Mouse (Mus musculus): ENCODE data around the gene Id3.
"Not testable (repeated sequence)": the region's sequence is repeated elsewhere in the genome, so short reads cannot be mapped to it uniquely, and the experiment has no call there.

Gene Id3

GRCm38 (mm10) chr4:136143193-136143976 lies at the start of gene Id3:
Gene Id3 (plus strand): TSS chr4:136143497.
- peak; percentile 95 for DNase-seq (ENCODE audit: low read depth, low spot score)

- DNase-seq (ENCODE audit: low read depth, low spot score) = no peak
These were observed 48.6 kb upstream of the Id3 start for GRCm38 (mm10) chr4:136094519-136095219.

GRCm38 (mm10) chr4:136095490-136096105 lies 47.7 kb upstream of the Id3 start:
- DNase-seq (ENCODE audit: low read depth, low spot score) = peak; percentile 78

GRCm38 (mm10) chr4:136096446-136097113 lies 46.7 kb upstream of the Id3 start:
- DNase-seq (ENCODE audit: low read depth, low spot score) = no peak

GRCm38 (mm10) chr4:136098446-136098845 lies 44.9 kb upstream of the Id3 start:
- no peak for DNase-seq (ENCODE audit: low read depth, low spot score)

- DNase-seq (ENCODE audit: low read depth, low spot score) = peak; percentile 69
These were observed 42.8 kb upstream of the Id3 start for GRCm38 (mm10) chr4:136100396-136101070.

- not testable (repeated sequence) for DNase-seq (ENCODE audit: low read depth, low spot score)
These were observed 41.5 kb upstream of the Id3 start for GRCm38 (mm10) chr4:136101753-136102152.

GRCm38 (mm10) chr4:136104590-136105337 lies 38.5 kb upstream of the Id3 start:
- DNase-seq (ENCODE audit: low read depth, low spot score) = no peak

- DNase-seq (ENCODE audit: low read depth, low spot score) = peak; percentile 80
These were observed 36.4 kb upstream of the Id3 start for GRCm38 (mm10) chr4:136106880-136107301.

- no peak for DNase-seq (ENCODE audit: low read depth, low spot score)
These were observed 34.1 kb upstream of the Id3 start for GRCm38 (mm10) chr4:136109153-136109552.

GRCm38 (mm10) chr4:136109941-136110900 lies 33.1 kb upstream of the Id3 start:
- DNase-seq (ENCODE audit: low read depth, low spot score) = no peak

GRCm38 (mm10) chr4:136112344-136112743 lies 31.0 kb upstream of the Id3 start:
- no peak for DNase-seq (ENCODE audit: low read depth, low spot score)

GRCm38 (mm10) chr4:136114747-136115146 lies 28.6 kb upstream of the Id3 start:
- DNase-seq (ENCODE audit: low read depth, low spot score) = no peak

- peak; percentile 32 for DNase-seq (ENCODE audit: low read depth, low spot score)
These were observed 26.3 kb upstream of the Id3 start for GRCm38 (mm10) chr4:136117022-136117421.

GRCm38 (mm10) chr4:136120041-136120440 lies 23.3 kb upstream of the Id3 start:
- no peak for DNase-seq (ENCODE audit: low read depth, low spot score)

GRCm38 (mm10) chr4:136121158-136121557 lies 22.1 kb upstream of the Id3 start:
- no peak for DNase-seq (ENCODE audit: low read depth, low spot score)

GRCm38 (mm10) chr4:136121844-136122468 lies 21.3 kb upstream of the Id3 start:
- no peak for DNase-seq (ENCODE audit: low read depth, low spot score)

GRCm38 (mm10) chr4:136123111-136123791 lies 20.0 kb upstream of the Id3 start:
- DNase-seq (ENCODE audit: low read depth, low spot score) = peak; percentile 41
